Mouse (Mus musculus) cortical plate, adult 2 months (tissue): Measurements from ENCODE around the gene Pf4. TPM values are rescaled to one million over a fixed set of nuclear protein-coding genes. Genes with fewer than 3 reads are reported as not detected.

Experiments used
- H3K27ac ChIP-seq: fragments of 200-500 bp; 2 replicates; pipeline ENCODE4 v1.5.1; 2012; ENCODE audit warnings: low read length, control low read depth, inconsistent platforms; ENCODE audit not compliant: insufficient read depth
- H3K4me1 ChIP-seq: fragments of 200-500 bp; 2 replicates; pipeline ENCODE4 v1.6.1; 2011; ENCODE audit warnings: low read length; ENCODE audit not compliant: control insufficient read depth, insufficient read depth
- H3K4me3 ChIP-seq: fragments of 200-500 bp; 2 replicates; pipeline ENCODE4 v1.5.1; 2011; ENCODE audit warnings: mild to moderate bottlenecking, low read length, control low read depth; ENCODE audit not compliant: insufficient read depth
- CTCF ChIP-seq: fragments of 200-500 bp; IDR thresholded peaks from 2 replicates; pipeline ENCODE4 v1.5.1; 2011; ENCODE audit warnings: mild to moderate bottlenecking, control low read depth, low read length; ENCODE audit not compliant: insufficient read depth; ENCODE audit errors: extremely low read depth
- POLR2A ChIP-seq: fragments of 200-500 bp; IDR thresholded peaks from 2 replicates; pipeline ENCODE4 v1.6.1; 2011; ENCODE audit warnings: mild to moderate bottlenecking, low read length, control low read depth; ENCODE audit not compliant: insufficient read depth; ENCODE audit errors: extremely low read depth
- polyA plus RNA-seq: library from polyadenylated mRNA; depleted of rRNA; stranded (reverse); fragments of >200 nt; gene quantifications from 2 replicates; pipeline ENCODE4 v1.2.3, GENCODE M21; 2012

Pf4 gene
- polyA plus RNA-seq, 1 experiment, result 6.5 TPM

DNA sequence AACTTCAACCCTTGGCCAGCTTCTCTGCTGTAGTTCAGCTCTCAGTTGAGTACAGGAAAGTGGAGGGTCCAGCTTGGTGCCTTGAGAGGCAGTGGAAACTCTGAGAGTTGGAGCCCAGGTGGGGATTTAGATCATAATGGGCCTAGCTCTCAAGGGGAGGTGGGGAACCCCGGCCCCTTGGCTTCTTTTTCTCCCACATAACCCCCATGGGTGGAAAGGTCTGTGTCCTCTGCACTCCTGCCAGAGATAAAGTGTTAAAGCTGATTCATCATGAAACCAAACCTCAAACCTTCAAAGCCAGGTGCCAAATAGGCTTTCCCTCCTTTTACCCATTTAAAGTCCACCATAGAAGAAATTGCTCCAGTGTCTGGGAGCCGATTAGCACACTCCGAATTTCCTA is 10.4 kb upstream of the Pf4 start:
- no peaks in the 10 kb centered on the region for H3K4me1 ChIP-seq
- no peak overlapping the region for H3K4me3 ChIP-seq
- no peak overlapping the region for H3K27ac ChIP-seq
- TF ChIP-seq POLR2A, result no peak
- TF ChIP-seq CTCF, result no peak

DNA sequence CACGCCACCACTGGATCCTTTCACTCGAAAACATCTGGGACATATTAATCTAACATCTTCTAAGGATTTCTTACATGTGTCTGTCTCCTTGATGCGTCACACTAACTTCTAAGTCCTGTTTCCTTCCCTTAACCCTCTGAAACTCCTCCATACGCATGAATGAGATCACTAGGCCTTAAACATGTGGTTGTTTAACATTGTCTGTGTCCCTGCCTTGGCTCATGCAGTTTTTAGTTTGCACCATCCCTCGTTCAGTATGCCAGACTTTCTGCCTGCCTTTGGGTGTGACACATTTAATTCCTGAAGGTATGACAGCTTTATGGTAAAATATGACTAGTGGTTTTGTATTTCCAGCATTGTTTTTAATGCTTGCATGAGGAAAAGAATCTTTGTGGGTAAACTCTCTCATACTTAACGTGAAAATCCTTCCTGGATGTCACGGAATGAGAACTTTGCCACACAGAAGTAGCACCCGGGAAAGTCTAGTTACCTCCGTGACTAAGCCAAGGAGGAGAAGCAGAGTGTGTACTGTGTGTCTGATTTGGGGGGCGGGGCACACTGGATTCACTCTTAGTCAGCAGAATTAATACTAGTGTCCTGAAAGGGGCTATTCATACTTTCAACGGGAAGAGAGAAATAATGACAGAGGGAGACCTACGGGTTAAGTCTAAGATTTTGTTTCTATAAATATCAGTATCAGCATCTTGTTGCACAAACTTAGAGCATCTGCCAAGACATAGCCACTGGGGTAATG is 8.1 kb upstream of the Pf4 start:
- TF ChIP-seq POLR2A, result no peak
- no peak for TF ChIP-seq CTCF
- Histone ChIP-seq H3K27ac (no peak overlapping the region), H3K4me1 (no peaks in the 10 kb centered on the region), H3K4me3 (no peak overlapping the region)

DNA sequence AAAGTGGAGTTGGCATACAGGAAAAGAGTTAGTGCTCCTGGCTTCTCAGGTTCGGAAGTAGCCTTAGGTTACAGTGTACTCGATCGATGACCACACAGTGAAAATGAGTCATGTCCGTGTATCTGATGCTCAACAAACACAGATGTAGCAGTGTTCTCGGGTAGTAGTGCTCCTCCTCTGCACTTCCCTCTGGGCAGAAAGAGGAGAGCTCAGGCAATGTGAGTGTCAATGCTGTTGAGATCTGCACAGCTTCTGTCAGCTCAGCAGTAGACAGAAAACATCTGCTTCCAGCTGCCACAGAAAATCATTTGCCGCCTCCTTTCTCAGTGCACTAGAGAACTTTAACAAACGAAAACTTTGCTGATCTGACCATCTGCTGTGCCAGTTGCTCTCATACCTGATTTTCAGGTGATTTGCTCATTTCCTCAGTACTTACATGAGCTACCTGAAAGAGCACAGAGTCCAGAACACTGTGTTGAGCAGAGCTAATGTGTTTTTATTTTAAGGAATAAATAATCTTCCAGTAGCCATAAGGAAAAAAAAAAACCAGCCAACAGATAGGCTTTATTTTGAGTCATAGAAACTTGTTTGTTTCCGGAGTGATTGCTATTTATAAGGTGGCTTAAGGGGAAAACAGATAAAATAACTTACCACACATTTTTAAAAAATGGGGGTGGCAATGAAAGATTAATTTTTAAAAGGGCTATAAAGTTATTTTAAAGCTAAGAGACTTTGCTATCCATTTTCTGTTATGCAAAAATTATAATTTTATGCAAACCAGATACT is 6.2 kb upstream of the Pf4 start:
- Histone ChIP-seq H3K27ac (no peak overlapping the region), H3K4me1 (no peaks in the 10 kb centered on the region)
- no peak for TF ChIP-seq POLR2A
- TF ChIP-seq CTCF, result no peak

DNA sequence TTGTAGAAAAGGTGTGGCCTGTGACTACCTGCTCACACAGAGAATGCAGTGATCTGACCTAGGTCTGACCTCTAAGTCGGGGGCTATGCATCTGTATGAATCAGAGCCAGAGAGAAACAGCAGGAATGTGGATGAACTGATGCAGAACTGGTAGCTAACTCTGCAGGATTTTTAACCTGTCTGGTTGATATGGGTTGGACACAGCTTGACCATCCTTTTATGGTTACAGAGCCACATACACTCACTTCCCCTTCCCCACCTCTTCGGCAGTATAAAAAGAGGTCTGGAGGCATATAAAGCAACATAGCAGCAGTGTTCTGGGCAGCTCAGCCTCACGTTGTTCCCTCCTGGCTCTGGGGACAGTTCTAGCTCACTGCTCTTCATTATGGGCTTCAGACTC is 4.0 kb upstream of the Pf4 start, which contains the start of gene Ppbp:
Gene Ppbp, plus strand, starts transcription at position 301 of the 400 bp plus-strand sequence.
- TF ChIP-seq CTCF (no peak), POLR2A (no peak)
- H3K4me1 ChIP-seq, result no peaks in the 10 kb centered on the region
- no peak within 1 kb of the TSS for H3K4me3 ChIP-seq
- no peak within 1 kb of the TSS for H3K27ac ChIP-seq

More for the DNA sequence above, 6.2 kb upstream of the Pf4 start:
- no peak overlapping the region for H3K4me3 ChIP-seq

DNA sequence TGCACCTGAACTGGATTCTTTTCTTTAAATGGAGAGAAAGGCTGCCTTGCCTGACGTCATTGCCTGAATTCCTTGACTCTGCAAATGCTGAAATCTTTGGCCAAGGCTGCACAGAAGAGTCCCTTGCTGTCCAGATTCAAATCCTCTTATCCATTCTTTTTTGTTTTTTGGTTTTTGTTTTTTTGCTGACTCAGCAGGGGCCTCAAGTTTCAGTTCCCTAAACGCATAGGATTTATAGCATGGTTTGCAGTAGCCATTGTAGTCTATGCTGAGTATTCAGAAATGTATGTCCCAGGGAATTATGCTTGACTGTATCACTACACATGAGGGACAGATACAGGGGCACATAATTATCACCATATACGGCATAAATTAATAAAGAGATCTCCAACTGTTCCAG is 866 bp upstream of the Pf4 start:
- no peak overlapping the region for H3K27ac ChIP-seq
- no peaks in the 10 kb centered on the region for H3K4me1 ChIP-seq
- TF ChIP-seq POLR2A, result no peak
- TF ChIP-seq CTCF, result no peak
- H3K4me3 ChIP-seq, result no peak overlapping the region

DNA sequence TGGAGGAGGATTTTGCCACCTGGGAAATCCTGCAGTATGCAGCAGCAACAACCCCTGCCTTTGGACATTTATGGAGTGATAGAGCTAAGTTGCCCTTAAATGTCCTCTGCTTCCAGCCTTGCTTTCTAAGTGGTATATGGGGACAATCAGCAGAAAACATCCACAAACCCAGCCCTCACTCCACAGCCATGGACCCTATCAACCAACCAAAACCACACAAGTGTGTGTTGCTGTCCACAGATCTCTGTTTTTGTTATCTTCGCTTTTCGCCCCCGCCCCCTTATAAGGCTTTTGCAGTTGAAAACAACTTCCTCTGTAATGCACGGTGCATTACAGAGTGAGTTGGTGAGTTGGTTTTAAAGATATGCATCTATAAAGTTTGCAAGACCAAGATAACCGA is 3.3 kb downstream of the Pf4 start:
- Histone ChIP-seq H3K4me3 (no peak overlapping the region), H3K4me1 (no peaks in the 10 kb centered on the region), H3K27ac (no peak overlapping the region)
- no peak for TF ChIP-seq CTCF
- no peak for TF ChIP-seq POLR2A

DNA sequence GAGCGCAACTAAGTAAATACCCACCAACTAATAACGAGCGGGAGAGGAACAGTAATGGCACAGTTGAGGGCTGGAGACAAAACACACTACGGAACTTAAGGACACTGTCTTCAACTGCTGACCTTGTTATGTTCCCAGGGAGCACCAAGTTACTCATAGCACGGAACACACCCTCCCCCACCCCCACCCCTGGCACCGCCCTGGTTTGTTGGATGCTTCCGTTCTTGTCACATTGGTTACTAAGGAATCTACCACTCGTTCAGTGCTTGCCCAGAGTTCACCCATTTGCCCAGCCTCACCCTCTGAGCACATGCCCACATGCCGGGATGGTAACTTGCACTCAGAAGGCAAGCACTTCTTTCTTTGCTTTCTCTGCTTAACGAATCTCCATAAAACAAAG is 5.4 kb downstream of the Pf4 start:
- no peak for TF ChIP-seq POLR2A
- TF ChIP-seq CTCF, result no peak
- H3K27ac ChIP-seq, result no peak overlapping the region
- no peak overlapping the region for H3K4me3 ChIP-seq
- H3K4me1 ChIP-seq, result no peaks in the 10 kb centered on the region

DNA sequence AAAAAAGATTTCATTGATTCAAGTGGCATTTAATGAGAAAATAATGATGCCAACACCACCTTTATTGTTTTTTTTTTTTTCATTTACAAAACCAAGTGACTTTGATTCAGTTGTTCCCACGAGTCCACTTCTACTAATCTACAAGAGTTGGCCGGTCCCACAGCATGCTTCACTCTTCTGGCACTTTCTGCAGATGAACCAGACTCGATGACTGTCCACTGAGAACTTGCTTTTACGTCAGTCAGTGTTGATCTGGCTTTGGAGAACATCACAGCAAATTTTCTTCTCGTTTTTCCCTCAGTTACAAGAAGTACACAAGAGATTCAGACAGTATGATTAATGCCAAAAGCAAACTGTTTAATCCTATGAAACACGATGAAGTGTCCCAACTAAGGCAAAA is 6.6 kb downstream of the Pf4 start:
- Histone ChIP-seq H3K4me3 (no peak overlapping the region), H3K27ac (no peak overlapping the region), H3K4me1 (no peaks in the 10 kb centered on the region)
- TF ChIP-seq CTCF (no peak), POLR2A (no peak)

DNA sequence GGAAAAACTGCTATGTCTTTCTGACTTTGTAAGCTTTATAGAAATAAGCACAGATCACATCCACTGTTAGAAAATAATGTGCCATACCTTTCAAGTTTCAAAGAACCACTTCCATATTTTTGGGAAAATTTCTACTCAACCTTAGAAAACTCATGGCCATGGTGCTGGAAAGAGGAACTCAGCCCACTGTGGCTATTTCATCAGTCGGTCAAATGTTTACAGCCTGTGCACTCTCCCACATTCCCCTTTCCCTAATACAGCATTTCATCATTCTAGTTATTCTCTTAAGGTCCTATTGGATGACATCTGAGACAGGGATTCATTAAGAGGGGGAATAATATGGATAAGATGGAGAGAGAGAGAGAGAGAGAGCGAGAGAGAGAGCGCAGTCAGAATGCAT is 11.5 kb downstream of the Pf4 start:
- Histone ChIP-seq H3K4me1 (no peaks in the 10 kb centered on the region), H3K27ac (no peak overlapping the region), H3K4me3 (no peak overlapping the region)
- no peak for TF ChIP-seq CTCF
- TF ChIP-seq POLR2A, result no peak

DNA sequence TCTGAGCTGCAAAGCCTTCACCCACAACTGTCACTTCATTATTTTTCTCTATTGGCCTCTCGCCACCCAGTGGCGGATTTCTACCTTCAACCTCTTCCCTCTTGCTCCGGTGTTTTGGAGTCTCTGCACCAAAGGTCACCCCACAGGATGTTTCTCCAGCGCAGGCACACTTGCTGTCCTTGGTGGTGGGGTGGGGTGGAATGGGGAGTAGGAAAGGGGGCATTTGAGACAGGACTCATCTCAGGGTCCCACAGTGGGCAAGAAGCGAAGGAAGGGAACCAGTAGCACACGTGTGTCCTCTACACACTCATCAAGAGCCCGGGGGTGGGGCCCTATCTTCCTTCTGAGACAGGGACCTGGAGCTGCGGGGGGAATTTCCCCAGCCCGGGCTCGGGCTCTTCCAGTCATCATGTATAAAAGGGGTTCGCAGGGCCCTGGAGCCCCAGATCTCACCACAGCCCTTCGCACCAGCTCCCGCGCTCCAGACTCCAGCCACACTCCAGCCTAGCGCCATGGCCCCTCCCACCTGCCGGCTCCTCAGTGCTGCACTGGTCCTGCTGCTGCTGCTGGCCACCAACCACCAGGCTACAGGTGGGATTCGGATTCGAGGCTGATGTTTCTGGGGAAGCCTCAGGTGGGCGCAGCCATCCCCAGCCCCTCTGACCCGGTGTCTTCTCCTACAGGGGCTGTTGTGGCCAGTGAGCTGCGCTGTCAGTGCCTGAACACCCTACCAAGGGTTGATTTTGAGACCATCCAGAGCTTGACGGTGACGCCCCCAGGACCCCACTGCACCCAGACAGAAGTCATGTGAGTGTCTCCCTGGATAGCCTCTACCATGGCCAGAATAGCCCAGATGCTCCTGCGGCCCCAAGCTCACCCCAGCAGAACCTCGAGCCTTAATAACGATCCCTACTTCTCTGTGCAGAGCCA is 13.7 kb downstream of the Pf4 start, which contains the start of gene Cxcl3:
Gene Cxcl3, plus strand, starts transcription at position 445 of the 930 bp plus-strand sequence.
- H3K4me1 ChIP-seq, result no peaks in the 10 kb centered on the region
- no peak within 1 kb of the TSS for H3K27ac ChIP-seq
- TF ChIP-seq POLR2A (no peak), CTCF (no peak)
- H3K4me3 ChIP-seq, result no peak within 1 kb of the TSS
